Mouse (Mus musculus) thymus, adult 18-20 months (tissue): Measurements from ENCODE around the gene Ddhd1.

Source experiments
- DNase-seq, 2 experiments: peaks; one replicate each; pipeline ENCODE4 v3.0.0; 2022; ENCODE audit warnings: mixed read lengths in 2 of 2

The Ddhd1 gene

GRCm38 (mm10) chr14:45566066-45566937 lies 91.6 kb downstream of the Ddhd1 start:
- DNase-seq, result peak; percentile 10 to 21

GRCm38 (mm10) chr14:45565216-45566065 lies 92.5 kb downstream of the Ddhd1 start:
- DNase-seq, result no peak

GRCm38 (mm10) chr14:45563577-45563976 lies 94.4 kb downstream of the Ddhd1 start:
- DNase-seq, result no peak

GRCm38 (mm10) chr14:45561681-45562080 lies 96.3 kb downstream of the Ddhd1 start:
- no peak for DNase-seq

- DNase-seq, result no peak
Observed at GRCm38 (mm10) chr14:45559018-45559417, 98.9 kb downstream of the Ddhd1 start.

- DNase-seq, result no peak
Observed at GRCm38 (mm10) chr14:45554336-45554735, 103.6 kb downstream of the Ddhd1 start.

GRCm38 (mm10) chr14:45553854-45554253 lies 104.1 kb downstream of the Ddhd1 start:
- no peak for DNase-seq

- DNase-seq, result no peak
Observed at GRCm38 (mm10) chr14:45552431-45552830, 105.5 kb downstream of the Ddhd1 start.

GRCm38 (mm10) chr14:45551121-45551768 lies 106.7 kb downstream of the Ddhd1 start:
- DNase-seq, result no peak

GRCm38 (mm10) chr14:45550010-45550647 lies 107.8 kb downstream of the Ddhd1 start:
- DNase-seq, result no peak

- no peak for DNase-seq
Observed at GRCm38 (mm10) chr14:45548118-45548517, 109.8 kb downstream of the Ddhd1 start.

- no peak for DNase-seq
Observed at GRCm38 (mm10) chr14:45544905-45545304, 113.0 kb downstream of the Ddhd1 start.

- no peak for DNase-seq
Observed at GRCm38 (mm10) chr14:45544026-45544425, 113.9 kb downstream of the Ddhd1 start.

GRCm38 (mm10) chr14:45539659-45540468 lies 118.1 kb downstream of the Ddhd1 start:
- no peak for DNase-seq
